Mouse (Mus musculus): Measurements from ENCODE around the gene Tenm2. TPM values are rescaled to one million over a fixed set of nuclear protein-coding genes. Genes with fewer than 3 reads are reported as not detected.

The Tenm2 gene
- polyA plus RNA-seq, 2 experiments from 2014 or later = 0.05 TPM; not detected in 1

GRCm38 (mm10) chr11:36171221-36171620 is 1064.5 kb downstream of the Tenm2 start:
- no peak for ATAC-seq

- no peak for ATAC-seq
Observed at GRCm38 (mm10) chr11:36169738-36170137, 1066.0 kb downstream of the Tenm2 start.

DNA sequence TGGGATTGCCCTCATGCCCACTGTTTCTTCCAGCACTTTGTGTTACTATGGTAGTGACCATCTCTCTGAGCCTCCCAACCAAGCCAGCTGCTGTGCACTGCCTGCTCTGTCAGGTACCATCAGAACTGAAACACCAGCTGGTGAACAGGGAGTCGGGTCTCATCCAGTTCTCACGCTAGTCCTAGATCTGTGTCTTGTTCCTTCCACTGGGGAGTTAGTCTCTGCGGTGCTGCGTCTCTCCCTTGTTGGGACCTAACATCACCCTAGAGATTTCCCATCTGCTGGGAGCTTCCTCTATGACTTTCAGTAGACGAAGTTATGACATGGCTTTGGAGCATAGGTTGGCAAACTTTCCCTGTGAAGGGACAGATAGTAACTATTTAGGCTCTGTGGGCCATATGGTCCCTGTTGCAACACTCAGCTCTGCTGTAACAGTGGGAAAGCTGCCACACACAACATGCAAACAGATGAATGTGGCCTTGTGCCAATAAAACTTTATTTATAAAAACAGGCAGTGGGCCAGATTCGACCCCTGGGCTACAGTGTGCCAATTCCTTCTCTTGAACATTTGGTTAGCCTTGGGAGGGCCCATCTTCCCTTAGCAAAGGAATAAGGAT is 1066.7 kb downstream of the Tenm2 start:
- no peak for ATAC-seq

DNA sequence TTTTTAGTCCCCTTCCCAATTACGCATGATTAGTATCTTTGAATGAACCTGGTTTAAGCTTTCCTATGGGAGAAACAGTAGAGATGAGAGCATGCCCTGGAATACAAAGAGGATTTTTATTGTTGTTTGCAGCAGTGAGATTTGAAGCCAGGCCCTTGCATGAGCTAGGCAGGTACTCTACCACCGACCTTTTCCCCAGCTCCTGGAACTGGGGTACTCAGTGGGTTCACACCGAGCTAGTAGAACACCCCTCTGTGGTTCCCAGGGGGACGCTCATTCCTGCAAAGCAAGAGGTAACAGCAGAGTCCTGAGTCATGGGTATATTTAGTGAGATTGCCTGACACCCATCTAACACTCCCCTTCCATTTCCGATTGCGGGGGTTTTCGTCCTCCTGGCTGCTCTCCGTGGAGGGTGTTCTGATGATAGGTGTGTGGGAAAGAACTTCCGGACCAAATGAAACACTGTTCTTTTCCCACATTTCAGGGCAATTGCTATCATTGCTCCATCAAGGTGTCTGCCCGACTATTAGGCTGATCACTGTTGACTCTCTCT is 1067.9 kb downstream of the Tenm2 start:
- ATAC-seq = no peak

DNA sequence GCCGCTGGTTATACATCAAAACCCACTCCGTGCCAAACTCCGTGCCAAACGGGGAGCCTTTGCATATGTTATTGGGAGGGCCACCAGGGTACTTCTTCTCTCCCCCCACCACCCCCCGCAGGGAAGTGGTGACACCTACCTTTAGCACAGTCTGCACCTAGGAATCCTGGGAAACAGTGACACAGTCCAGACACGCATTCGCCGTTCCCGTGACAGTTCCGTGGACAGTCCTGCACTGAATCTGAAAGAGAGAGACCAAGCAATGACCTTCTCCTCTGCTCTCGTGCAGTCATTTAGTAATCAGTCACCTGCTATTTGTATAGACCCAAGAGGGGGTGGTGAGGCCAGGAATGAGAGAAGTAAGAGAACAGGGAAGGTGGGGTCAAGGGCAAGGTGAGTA is 1072.2 kb downstream of the Tenm2 start:
- no peak for ATAC-seq

GRCm38 (mm10) chr11:36161765-36162321 is 1073.9 kb downstream of the Tenm2 start:
- ATAC-seq = no peak

DNA sequence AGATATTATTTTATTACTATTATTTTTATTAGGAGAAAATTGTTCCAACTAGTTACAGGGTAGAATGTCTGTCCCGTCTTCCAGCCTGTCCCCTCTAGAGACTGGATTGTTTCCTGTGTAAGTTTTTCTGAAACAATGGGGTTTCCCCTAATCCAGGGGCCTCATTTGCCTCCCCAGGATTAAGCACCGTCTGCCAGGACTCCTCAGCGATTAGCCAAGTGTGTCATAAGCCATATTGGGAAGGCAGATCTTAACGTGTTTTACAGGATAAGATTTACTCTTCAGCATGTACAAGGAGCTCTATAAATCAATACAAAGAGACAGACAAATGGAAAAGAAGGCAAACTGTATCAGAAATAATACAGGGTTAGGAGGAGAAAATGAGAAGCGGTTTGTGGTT is 1082.3 kb downstream of the Tenm2 start:
- no peak for ATAC-seq

DNA sequence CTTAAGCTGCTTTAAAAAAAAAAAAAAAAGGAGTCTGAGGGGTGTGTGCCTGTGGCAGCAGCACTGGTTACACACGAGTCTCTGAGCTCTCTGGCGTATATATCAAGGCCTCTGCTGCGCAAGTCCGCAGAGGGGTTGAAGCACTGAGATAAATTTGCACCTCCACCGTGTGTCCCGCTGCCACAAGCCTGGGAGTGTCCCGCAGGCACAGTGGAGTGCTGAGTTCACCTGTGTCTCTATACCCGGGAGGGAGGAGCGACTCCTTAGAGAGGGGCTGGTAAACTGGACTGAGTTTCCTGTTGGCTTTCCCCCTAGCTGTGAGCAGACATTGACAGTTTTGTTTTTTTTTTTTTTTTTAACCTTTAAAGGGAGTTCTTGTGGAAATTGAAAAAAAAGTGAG is 1082.8 kb downstream of the Tenm2 start:
- no peak for ATAC-seq

DNA sequence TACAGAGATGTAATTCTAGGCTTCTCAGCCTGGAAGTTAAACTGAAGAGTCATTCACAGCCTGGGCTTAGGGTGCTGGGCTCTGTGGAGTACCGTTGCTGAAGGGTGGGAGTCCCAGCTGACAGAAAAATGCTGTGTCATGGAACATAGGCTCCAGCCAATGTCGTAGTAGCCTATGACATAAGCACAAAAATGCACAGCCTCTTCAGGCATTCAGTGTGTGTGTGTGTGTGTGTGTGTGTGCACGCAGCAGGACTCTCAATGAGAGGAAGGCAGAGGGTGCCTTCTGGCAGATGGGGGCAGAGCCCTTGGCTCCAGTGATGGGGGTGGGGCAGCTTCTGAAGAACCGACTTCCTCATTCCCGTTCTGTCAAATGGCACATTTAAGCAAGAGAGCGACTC is 1083.5 kb downstream of the Tenm2 start:
- ATAC-seq = no peak

DNA sequence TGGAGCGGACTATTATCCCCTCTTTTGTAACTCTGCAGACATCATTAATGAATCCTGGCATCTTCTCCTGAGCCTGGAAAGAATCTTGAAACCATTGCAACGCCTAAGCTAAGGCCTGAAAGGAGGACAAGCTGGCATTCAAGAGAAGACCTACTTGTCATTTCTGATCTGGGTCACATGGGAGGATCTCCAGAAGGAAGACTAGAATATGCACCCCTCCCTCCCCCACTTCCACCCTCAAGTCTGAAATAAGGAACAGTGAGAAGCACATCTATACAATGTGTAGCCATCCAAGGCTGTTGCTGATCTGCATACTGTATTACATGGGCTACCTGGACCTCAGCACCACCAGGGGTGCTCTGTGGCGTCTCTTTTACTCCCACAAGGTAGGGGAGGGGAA is 1086.7 kb downstream of the Tenm2 start:
- ATAC-seq = no peak

- no peak for ATAC-seq
Observed at GRCm38 (mm10) chr11:36145057-36145456, 1090.7 kb downstream of the Tenm2 start.

GRCm38 (mm10) chr11:36140411-36140810 is 1095.4 kb downstream of the Tenm2 start:
- ATAC-seq = no peak

GRCm38 (mm10) chr11:36139521-36139920 is 1096.2 kb downstream of the Tenm2 start:
- no peak for ATAC-seq

DNA sequence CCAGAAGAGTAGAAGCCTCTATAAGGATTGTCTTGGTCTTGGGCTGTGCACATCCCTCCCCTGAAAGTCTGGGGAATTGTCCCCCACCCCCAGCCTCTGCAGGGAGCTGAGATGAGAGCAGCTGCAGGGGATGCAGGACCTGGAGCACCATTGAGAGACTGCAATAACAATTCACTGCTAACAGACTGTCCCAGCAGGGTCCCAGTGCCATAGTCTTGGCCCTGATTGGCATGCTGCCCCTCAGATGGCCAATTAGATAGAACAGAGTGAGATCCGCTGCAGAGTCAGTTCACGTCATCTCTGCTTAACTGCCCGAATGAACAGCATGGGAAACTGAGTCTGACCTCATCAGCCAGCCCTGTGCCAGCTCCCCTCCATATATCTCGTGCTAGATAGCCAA is 1097.9 kb downstream of the Tenm2 start:
- ATAC-seq = no peak

- no peak for ATAC-seq
Observed at GRCm38 (mm10) chr11:36137276-36137675, 1098.5 kb downstream of the Tenm2 start.

DNA sequence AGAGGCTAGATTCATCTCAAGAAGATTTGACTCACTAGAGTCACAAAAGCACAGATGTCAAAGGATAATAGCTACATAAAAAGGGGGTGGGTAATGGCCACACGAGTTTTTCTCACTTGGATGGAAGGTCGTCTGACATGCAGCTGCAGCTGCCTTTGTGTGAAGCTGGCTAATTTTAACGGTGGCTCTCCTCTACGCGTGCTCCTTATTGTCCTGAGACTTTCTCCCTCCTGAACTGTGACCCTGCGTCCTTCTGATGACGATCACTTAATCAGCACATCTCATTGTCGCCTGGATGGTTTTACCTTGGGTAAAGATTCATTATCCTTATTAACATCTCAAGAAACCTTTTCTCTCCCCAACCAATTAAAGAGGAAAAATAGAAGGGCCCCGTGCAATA is 1101.1 kb downstream of the Tenm2 start:
- ATAC-seq = no peak

DNA sequence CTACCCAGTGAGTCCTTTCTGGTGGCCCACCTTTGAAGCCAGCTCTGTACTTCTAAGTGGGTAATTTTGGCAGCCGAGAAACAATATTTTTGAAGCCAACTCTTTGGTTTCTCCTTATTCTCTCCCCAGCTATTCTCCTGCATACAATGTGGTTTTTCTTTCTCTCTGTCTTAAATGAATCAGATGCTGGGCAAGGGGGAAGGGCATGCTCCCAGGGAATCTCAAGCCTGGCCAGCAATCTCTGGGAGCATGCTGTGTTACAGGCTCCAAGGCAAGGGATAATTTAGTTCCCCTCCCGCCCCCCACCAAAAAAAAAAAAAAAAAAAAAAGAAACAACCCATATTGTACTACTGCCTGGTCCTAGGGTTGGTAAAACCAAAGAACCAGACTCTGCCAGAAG is 1112.5 kb downstream of the Tenm2 start:
- ATAC-seq = no peak

GRCm38 (mm10) chr11:36121410-36121929 is 1114.3 kb downstream of the Tenm2 start:
- no peak for ATAC-seq

GRCm38 (mm10) chr11:36120591-36121409 is 1115.0 kb downstream of the Tenm2 start:
- ATAC-seq = no peak

GRCm38 (mm10) chr11:36113326-36113725 is 1122.4 kb downstream of the Tenm2 start:
- ATAC-seq = no peak

GRCm38 (mm10) chr11:36108970-36109731 is 1126.6 kb downstream of the Tenm2 start:
- ATAC-seq = no peak

- ATAC-seq = no peak
Observed at GRCm38 (mm10) chr11:36107840-36108239, 1127.9 kb downstream of the Tenm2 start.

GRCm38 (mm10) chr11:36106639-36107038 is 1129.1 kb downstream of the Tenm2 start:
- no peak for ATAC-seq

All from CD4-positive, CD25-positive, alpha-beta regulatory T cell, adult 4 months (primary cell).